Mouse (Mus musculus) intestine, postnatal 0 days (tissue): Measurements from ENCODE around the gene Polr1c. TPM values are rescaled to one million over a fixed set of nuclear protein-coding genes. Genes with fewer than 3 reads are reported as not detected.

ENCODE experiments used
- ATAC-seq: fragments of 200-750 bp; cut with Nextera tagmentation; 2 replicates; pipeline ENCODE4 v1.8.0; 2017; ENCODE audit warnings: mild to moderate bottlenecking, moderate TSS enrichment, moderate library complexity
- H3K27ac ChIP-seq: fragments of 300-500 bp; sonication (generic); 2 replicates; pipeline ENCODE4 v1.5.1; 2014; ENCODE audit warnings: mild to moderate bottlenecking, low read depth, low read length, moderate library complexity
- H3K27me3 ChIP-seq: fragments of 300-500 bp; sonication (generic); replicated peaks from 2 replicates; pipeline ENCODE4 v1.6.1; 2014; ENCODE audit warnings: low read length, mixed read lengths; ENCODE audit not compliant: control insufficient read depth, insufficient read depth
- H3K36me3 ChIP-seq: fragments of 300-500 bp; sonication (generic); 2 replicates; pipeline ENCODE4 v1.6.1; 2014; ENCODE audit warnings: mild to moderate bottlenecking, moderate library complexity; ENCODE audit not compliant: control insufficient read depth, insufficient read depth
- H3K4me1 ChIP-seq: fragments of 300-500 bp; sonication (generic); replicated peaks from 2 replicates; pipeline ENCODE4 v1.6.1; 2014; ENCODE audit warnings: antibody characterized with exemption, low read length, mixed read lengths; ENCODE audit not compliant: control insufficient read depth, insufficient read depth
- H3K4me2 ChIP-seq: fragments of 300-500 bp; sonication (generic); replicated peaks from 2 replicates; pipeline ENCODE4 v1.6.1; 2014; ENCODE audit warnings: low read depth, mild to moderate bottlenecking, moderate library complexity
- H3K4me3 ChIP-seq: fragments of 300-500 bp; sonication (generic); 2 replicates; pipeline ENCODE4 v1.5.1; 2014; ENCODE audit warnings: low read depth, low read length
- H3K9ac ChIP-seq: fragments of 300-500 bp; sonication (generic); 2 replicates; pipeline ENCODE4 v1.6.1; 2014; ENCODE audit warnings: mild to moderate bottlenecking, low read depth, low read length
- H3K9me3 ChIP-seq: fragments of 300-500 bp; sonication (generic); 2 replicates; pipeline ENCODE4 v1.6.1; 2016; ENCODE audit warnings: mixed run types; ENCODE audit not compliant: control insufficient read depth
- CTCF ChIP-seq: sonication (generic); IDR thresholded peaks from 2 replicates; pipeline ENCODE4 v1.5.1; 2016; ENCODE audit warnings: low read depth, mild to moderate bottlenecking, control low read depth, antibody characterized with exemption, moderate library complexity
- WGBS: fragments of 180-500 bp; shearing (Covaris S2); extraction: QIAGEN DNeasy Blood & Tissue Kit; methylation state at CpG from one replicate; pipeline ENCODE4 v1.1.7; 2014; 5-methylcytosine and 5-hydroxymethylcytosine counted together
- polyA plus RNA-seq: library from polyadenylated mRNA; unstranded; fragments of >200 nt; fragmentation: Nextera tagmentation; extraction: Ambion mirVana; gene quantifications from 2 replicates; pipeline ENCODE4 v1.2.1, GENCODE M21; 2015

The Polr1c gene
- polyA plus RNA-seq, 1 experiment from 2014 or later, result 32.1 TPM

DNA sequence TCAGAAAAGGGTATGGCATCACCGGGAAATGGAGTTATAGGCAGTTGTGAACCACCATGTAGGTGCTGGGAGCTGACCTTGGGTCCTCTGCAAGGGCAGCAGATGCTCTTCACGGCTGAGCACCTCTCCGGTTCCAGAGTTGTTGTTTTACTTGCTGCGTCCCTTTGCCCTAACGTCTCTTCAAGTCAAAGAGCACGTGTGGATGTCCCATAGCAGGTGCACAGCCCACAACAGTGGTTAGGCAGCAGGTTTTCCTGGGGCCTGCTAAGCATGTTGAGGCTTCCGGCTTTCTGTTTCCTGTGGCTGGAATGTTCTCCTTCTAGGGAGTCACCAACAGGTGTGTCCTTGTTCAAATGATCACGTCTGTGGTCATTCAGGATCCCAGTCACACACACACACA lies 36.1 kb upstream of the Polr1c start:
- WGBS, result 85% methylated on average over 8 of the region's 8 CpGs
- H3K9me3 ChIP-seq, result no peaks in the 10 kb centered on the region
- H3K4me3 ChIP-seq, result no peak overlapping the region
- no peak overlapping the region for H3K9ac ChIP-seq
- ATAC-seq, result no peak
- peaks cover 13% of the 10 kb centered on the region for H3K36me3 ChIP-seq
- H3K4me1 ChIP-seq, result 0 out of 2 replicates have a peak, but pooled peaks cover 7% of the 10 kb centered on the region
- H3K27me3 ChIP-seq, result no peaks in the 10 kb centered on the region
- peak overlapping the region; percentile 98; the same call in 1 of the 2 replicates for H3K4me2 ChIP-seq
- H3K27ac ChIP-seq, result no peak overlapping the region
- no peak for TF ChIP-seq CTCF

DNA sequence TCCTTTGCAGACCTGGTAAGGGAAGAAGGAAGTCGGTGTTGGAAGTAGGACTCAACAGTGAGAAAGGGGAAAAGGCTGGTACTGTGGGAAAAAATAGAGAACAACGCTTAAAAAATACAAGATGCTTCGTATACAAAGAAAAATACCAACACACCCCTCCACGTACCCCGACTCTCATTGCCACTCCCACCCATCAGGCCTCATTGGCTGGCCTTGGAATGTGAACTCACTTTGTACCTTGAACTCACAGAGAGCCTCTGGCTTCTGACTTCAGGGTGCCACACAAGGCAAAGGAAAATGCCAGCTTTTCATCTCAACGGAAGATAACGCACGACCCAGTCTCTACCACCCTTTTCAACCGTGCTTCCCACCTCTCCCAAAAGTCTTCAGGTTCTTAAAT lies 35.3 kb upstream of the Polr1c start:
- ATAC-seq, result peak; percentile 78
- H3K4me1 ChIP-seq, result 0 out of 2 replicates have a peak, but pooled peaks cover 7% of the 10 kb centered on the region
- H3K9ac ChIP-seq, result no peak overlapping the region; the same call in 1 of the 2 replicates
- H3K27me3 ChIP-seq, result no peaks in the 10 kb centered on the region
- H3K36me3 ChIP-seq, result peaks cover 13% of the 10 kb centered on the region
- H3K4me3 ChIP-seq, result peak overlapping the region; percentile 64
- no peak for TF ChIP-seq CTCF
- peak overlapping the region; percentile 72 for H3K27ac ChIP-seq
- H3K9me3 ChIP-seq, result no peaks in the 10 kb centered on the region
- WGBS, result 13% methylated on average over 9 of the region's 9 CpGs
- H3K4me2 ChIP-seq, result peak overlapping the region; percentile 98

DNA sequence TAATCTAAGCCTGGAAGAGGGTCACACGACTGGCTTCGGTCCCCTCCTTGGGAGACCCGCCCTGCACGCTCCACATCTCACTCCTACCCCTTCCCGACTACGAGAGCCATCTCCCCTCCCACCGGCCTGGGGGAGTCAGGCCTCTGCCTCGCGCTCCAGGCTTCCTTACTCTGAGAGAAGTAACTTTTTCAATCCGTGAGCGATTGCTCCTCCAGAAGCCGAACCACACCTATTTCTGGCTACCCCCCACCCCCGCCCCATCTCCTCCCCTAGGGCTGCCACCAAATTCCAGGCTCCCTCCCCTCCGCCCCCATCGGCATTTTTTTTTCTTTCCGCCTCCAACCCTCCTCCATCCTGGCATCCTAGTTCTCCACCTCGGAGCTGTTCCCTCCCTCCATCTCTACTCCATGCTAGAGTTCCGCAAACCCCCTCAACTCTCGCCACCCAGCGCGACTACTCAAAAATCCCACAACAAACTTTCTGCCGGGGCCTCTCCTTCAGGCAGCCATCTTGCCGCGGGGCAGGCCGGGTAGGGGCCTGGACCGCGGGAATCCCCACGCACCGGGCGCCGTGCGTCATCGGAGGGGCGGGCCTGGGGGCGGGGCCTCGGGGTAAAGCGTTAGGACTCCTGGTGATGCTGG lies 34.7 kb upstream of the Polr1c start, which contains the start of gene Tjap1:
TSS of gene Tjap1 (minus strand) at position 544 of the 641 bp plus-strand sequence.
- Histone ChIP-seq H3K9me3 (no peaks in the 10 kb centered on the region), H3K4me3 (peak within 1 kb of the TSS; percentile 64), H3K4me1 (0 out of 2 replicates have a peak, but pooled peaks cover 7% of the 10 kb centered on the region), H3K27me3 (no peaks in the 10 kb centered on the region), H3K36me3 (peaks cover 13% of the 10 kb centered on the region), H3K27ac (peak within 1 kb of the TSS; percentile 72), H3K9ac (peak within 1 kb of the TSS; percentile 77), H3K4me2 (peak within 1 kb of the TSS; percentile 98)
- ATAC-seq, result peak; percentile 98
- no peak for TF ChIP-seq CTCF
- WGBS, result under 1% methylated on average over 37 of the region's 37 CpGs

- no peak for TF ChIP-seq CTCF
- WGBS, result 86% methylated on average over 12 of the region's 12 CpGs
- H3K27ac ChIP-seq, result no peak overlapping the region
Measured at GRCm38 (mm10) chr17:46278011-46278765, 30.3 kb upstream of the Polr1c start.

DNA sequence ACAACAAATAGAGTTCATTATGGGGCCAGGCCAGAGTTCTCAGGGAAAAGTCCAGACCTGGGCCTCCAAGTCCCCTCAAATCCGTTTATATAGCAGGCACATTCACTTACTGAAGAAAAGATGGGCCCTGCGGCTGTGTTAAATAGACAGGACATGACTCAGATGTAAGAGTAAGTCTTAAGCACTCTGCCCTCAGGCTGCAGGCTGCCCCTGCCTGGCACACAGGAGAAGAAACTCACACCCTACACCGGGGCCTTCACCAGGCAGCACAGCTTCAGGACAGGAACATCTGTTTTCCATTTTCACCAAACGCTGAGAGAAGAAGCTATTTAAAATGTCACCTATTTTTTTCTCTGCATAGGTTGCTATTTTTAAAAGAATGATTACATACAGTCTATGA lies 29.7 kb upstream of the Polr1c start:
- ATAC-seq, result no peak
- H3K4me1 ChIP-seq, result 0 out of 2 replicates have a peak, but pooled peaks cover 2% of the 10 kb centered on the region
- H3K9ac ChIP-seq, result no peak overlapping the region
- H3K4me2 ChIP-seq, result no peak overlapping the region
- TF ChIP-seq CTCF, result no peak
- H3K9me3 ChIP-seq, result no peaks in the 10 kb centered on the region
- peaks cover 36% of the 10 kb centered on the region for H3K36me3 ChIP-seq
- H3K4me3 ChIP-seq, result no peak overlapping the region
- 69% methylated on average over 4 of the region's 4 CpGs for WGBS
- H3K27me3 ChIP-seq, result no peaks in the 10 kb centered on the region
- H3K27ac ChIP-seq, result no peak overlapping the region

More at GRCm38 (mm10) chr17:46278011-46278765, 30.3 kb upstream of the Polr1c start:
- Histone ChIP-seq H3K9ac (no peak overlapping the region), H3K4me3 (no peak overlapping the region), H3K4me2 (no peak overlapping the region), H3K4me1 (0 out of 2 replicates have a peak, but pooled peaks cover 2% of the 10 kb centered on the region), H3K9me3 (no peaks in the 10 kb centered on the region), H3K36me3 (peaks cover 36% of the 10 kb centered on the region), H3K27me3 (no peaks in the 10 kb centered on the region)
- no peak for ATAC-seq

DNA sequence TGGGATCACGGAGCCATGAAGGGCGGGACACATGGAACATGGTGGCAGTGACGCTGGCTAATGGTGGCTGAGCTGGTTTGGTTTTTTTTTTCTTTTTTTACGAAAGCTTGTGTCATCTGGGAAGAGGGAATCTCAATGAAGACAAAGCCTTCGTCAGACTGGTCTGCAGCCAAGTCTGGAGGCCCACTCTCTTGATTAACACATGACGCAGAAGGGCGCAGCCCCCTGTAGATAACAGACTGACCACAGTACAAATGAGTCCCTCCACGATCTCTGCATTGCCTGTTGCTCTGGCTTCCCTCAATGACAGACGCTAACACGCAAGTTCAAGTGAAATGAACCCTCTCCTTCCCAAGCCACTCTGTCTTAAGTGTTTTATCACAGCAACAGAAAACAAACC lies 27.7 kb upstream of the Polr1c start:
- H3K4me1 ChIP-seq, result no peaks in the 10 kb centered on the region
- ATAC-seq, result no peak
- H3K9ac ChIP-seq, result no peak overlapping the region
- no peaks in the 10 kb centered on the region for H3K9me3 ChIP-seq
- H3K4me3 ChIP-seq, result no peak overlapping the region
- H3K4me2 ChIP-seq, result no peak overlapping the region
- no peak overlapping the region for H3K27ac ChIP-seq
- 91% methylated on average over 10 of the region's 10 CpGs for WGBS
- no peaks in the 10 kb centered on the region for H3K27me3 ChIP-seq
- TF ChIP-seq CTCF, result no peak
- H3K36me3 ChIP-seq, result peaks cover 49% of the 10 kb centered on the region
